Mouse (Mus musculus) embryonic facial prominence, embryonic 10.5 days (tissue): ENCODE results near the gene Tmem201. TPM values are rescaled to one million over a fixed set of nuclear protein-coding genes. Genes with fewer than 3 reads are reported as not detected.
"Not testable (repeated sequence)": the region's sequence is repeated elsewhere in the genome, so short reads cannot be mapped to it uniquely, and the experiment has no call there.

Source experiments
- DNase-seq: peaks from one replicate; pipeline ENCODE4 v3.0.0-alpha.2; 2017; ENCODE audit warnings: low spot score
- H3K27ac ChIP-seq: fragments of 300-500 bp; sonication (generic); replicated peaks from 2 replicates; pipeline ENCODE4 v1.5.1; 2016; ENCODE audit warnings: mild to moderate bottlenecking
- H3K27me3 ChIP-seq: fragments of 300-500 bp; sonication (generic); replicated peaks from 2 replicates; pipeline ENCODE4 v1.6.1; 2016; ENCODE audit warnings: low read depth, mild to moderate bottlenecking; ENCODE audit not compliant: poor library complexity, severe bottlenecking
- H3K36me3 ChIP-seq: fragments of 300-500 bp; sonication (generic); replicated peaks from 2 replicates; pipeline ENCODE4 v1.6.1; 2016; ENCODE audit warnings: mild to moderate bottlenecking, moderate library complexity
- H3K4me1 ChIP-seq: fragments of 300-500 bp; sonication (generic); 2 replicates; pipeline ENCODE4 v1.6.1; 2016
- H3K4me3 ChIP-seq: fragments of 300-500 bp; sonication (generic); 2 replicates; pipeline ENCODE4 v1.5.1; 2016; ENCODE audit warnings: mild to moderate bottlenecking, moderate library complexity
- H3K9me3 ChIP-seq: fragments of 300-500 bp; sonication (generic); 2 replicates; pipeline ENCODE4 v1.6.1; 2016; ENCODE audit warnings: mild to moderate bottlenecking
- WGBS: fragments of 180-500 bp; shearing (Covaris S2); methylation state at CpG from one replicate; pipeline ENCODE4 v1.1.7; 2016; 5-methylcytosine and 5-hydroxymethylcytosine counted together
- polyA plus RNA-seq: library from polyadenylated mRNA; unstranded; fragments of >200 nt; fragmentation: Nextera tagmentation; extraction: Ambion mirVana; gene quantifications from 2 replicates; pipeline ENCODE4 v1.2.1, GENCODE M21; 2016

Tmem201 gene
- polyA plus RNA-seq, 1 experiment from 2014 or later, result 46.7 TPM

DNA sequence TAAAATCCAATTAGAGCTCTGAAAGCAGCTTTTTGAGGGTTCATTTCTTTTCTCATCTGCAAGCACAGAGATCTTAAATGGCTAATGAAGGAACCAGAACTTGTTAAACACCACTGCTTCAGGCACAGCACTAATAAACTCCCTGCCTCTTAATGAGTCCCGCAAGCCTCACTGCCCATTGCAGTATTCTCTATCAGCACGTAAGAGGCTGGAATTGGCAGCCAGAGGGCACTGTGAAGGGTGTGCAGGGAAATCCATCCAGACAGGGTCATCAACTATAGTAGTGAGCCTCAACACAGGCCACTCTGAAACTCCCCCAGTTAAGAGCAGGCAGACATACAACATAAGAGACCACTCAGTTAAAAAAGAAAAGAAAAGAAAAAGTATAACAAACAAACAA lies 34.5 kb upstream of the Tmem201 start:
- no peak for DNase-seq

DNA sequence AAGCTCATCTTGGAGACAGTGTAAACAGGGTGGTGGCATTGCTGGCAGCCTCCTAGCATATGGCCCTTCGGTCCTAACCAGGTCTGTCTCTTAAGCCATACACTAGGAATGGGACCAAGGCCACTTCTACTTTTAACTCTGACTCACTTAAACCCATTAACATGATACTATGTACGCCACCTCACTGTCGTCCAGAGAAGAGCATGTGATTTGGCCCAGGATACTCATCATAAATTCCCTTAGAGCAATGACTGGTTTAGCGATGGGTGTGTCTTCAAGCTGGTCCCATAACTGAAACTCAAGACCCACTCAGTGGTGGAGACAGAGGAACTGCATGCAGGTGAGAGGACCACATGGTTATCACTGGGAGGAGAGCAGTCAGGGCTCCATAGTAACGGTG lies 27.4 kb upstream of the Tmem201 start:
- Histone ChIP-seq H3K9me3 (no peaks in the 10 kb centered on the region), H3K4me3 (no peak overlapping the region), H3K27ac (no peak overlapping the region), H3K36me3 (peaks cover 23% of the 10 kb centered on the region), H3K27me3 (no peaks in the 10 kb centered on the region), H3K4me1 (no peaks in the 10 kb centered on the region)
- DNase-seq, result no peak
- WGBS, result 92% methylated on average over 5 of the region's 5 CpGs

More for the DNA sequence above, 34.5 kb upstream of the Tmem201 start:
- Histone ChIP-seq H3K27ac (no peak overlapping the region), H3K36me3 (peaks cover 3% of the 10 kb centered on the region; the same call in 1 of the 2 replicates), H3K4me3 (no peak overlapping the region), H3K9me3 (no peaks in the 10 kb centered on the region), H3K27me3 (peaks cover 27% of the 10 kb centered on the region), H3K4me1 (peaks cover 29% of the 10 kb centered on the region)
- WGBS, result 13% methylated on average over 2 of the region's 2 CpGs

DNA sequence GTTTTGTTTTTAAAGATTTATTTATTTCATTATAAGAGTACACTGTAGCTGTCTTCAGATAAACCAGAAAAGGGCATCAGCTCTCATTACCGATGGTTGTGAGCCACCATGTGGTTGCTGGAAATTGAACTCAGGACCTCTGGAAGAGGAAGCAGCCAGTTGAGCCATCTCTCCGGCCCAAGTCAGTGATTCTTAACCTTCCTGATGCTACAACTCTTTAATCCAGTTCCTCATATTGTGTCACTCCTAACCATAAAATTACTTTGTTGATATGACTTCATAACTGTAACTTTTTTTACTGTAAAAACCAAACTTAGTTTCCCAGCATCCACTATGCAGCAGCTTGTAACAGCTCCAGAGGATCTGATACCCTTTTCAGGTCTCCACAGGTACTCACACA lies 25.5 kb upstream of the Tmem201 start:
- 88% methylated on average over 2 of the region's 2 CpGs for WGBS

DNA sequence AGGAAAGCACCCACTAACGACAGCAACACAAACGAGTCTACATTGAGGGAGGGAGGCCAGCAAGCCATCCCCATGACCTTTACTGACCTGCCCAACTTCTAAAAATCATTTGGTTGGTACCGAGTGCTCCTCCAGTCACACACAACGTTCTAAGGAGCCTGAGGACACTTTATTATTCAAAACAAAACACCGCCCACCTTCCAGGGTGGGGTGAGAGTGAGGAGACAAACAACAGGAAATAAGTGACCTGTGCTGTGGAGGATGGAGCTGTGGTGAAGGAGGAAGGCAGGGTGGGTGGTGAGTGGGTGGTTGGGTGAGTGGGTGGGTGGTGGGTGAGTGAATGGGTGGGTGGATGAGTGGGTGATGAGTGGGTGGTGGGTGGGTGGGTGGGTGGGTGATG lies 21.7 kb upstream of the Tmem201 start:
- H3K9me3 ChIP-seq, result no peaks in the 10 kb centered on the region
- peaks cover 56% of the 10 kb centered on the region for H3K36me3 ChIP-seq
- H3K4me3 ChIP-seq, result no peak overlapping the region
- no peaks in the 10 kb centered on the region for H3K4me1 ChIP-seq
- no peak overlapping the region for H3K27ac ChIP-seq
- H3K27me3 ChIP-seq, result no peaks in the 10 kb centered on the region
- no peak for DNase-seq
- 65% methylated on average over 5 of the region's 5 CpGs for WGBS

More for the DNA sequence above, 25.5 kb upstream of the Tmem201 start:
- Histone ChIP-seq H3K9me3 (no peaks in the 10 kb centered on the region), H3K4me1 (no peaks in the 10 kb centered on the region), H3K36me3 (peaks cover 35% of the 10 kb centered on the region), H3K27ac (no peak overlapping the region), H3K4me3 (no peak overlapping the region), H3K27me3 (no peaks in the 10 kb centered on the region)
- no peak for DNase-seq

DNA sequence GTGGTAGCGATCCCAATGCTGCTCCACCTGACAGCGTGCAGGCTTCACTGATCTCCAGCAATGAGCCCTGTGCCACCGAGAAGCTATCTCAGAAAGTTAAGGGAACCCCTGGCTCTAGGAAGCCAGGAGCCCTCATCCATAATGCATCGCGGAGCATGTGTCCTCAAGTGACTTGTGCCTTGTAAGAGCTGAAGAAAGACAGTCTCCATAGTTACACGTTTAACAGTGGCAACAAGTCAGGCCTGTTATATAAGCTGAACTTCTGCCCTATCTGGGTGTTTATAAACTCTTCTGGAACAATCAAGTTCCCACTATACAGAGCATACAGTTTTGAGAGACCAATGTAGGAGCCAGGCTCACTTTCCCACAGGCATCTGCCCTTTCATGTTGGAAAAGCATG lies 20.6 kb upstream of the Tmem201 start:
- DNase-seq, result no peak
- no peak overlapping the region for H3K4me3 ChIP-seq
- no peaks in the 10 kb centered on the region for H3K27me3 ChIP-seq
- whole genome bisulfite sequencing, result 89% methylated on average over 6 of the region's 6 CpGs
- no peaks in the 10 kb centered on the region for H3K9me3 ChIP-seq
- H3K27ac ChIP-seq, result no peak overlapping the region
- H3K36me3 ChIP-seq, result peaks cover 56% of the 10 kb centered on the region
- no peaks in the 10 kb centered on the region for H3K4me1 ChIP-seq

DNA sequence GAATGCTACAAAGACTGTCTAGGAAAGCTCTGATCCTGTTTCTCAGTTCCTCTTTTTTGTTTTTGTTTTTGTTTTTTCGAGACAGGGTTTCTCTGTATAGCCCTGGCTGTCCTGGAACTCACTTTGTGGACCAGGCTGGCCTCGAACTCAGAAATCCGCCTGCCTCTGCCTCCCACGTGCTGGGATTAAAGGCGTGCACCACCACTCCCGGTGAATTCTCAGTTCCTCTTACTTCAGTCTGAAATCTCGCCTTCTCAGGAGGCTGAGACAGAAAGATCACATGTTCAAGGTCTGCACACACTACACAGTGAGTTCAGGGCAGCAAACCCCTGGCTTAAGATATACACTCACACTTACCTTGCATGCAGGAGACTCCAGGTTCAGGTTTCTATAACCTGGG lies 18.7 kb upstream of the Tmem201 start:
- peaks cover 10% of the 10 kb centered on the region for H3K4me1 ChIP-seq
- WGBS, result 93% methylated on average over 7 of the region's 7 CpGs
- not testable (repeated sequence) for H3K27me3 ChIP-seq, H3K27ac ChIP-seq, H3K9me3 ChIP-seq, DNase-seq, H3K4me3 ChIP-seq
- H3K36me3 ChIP-seq, result peaks cover 51% of the 10 kb centered on the region

DNA sequence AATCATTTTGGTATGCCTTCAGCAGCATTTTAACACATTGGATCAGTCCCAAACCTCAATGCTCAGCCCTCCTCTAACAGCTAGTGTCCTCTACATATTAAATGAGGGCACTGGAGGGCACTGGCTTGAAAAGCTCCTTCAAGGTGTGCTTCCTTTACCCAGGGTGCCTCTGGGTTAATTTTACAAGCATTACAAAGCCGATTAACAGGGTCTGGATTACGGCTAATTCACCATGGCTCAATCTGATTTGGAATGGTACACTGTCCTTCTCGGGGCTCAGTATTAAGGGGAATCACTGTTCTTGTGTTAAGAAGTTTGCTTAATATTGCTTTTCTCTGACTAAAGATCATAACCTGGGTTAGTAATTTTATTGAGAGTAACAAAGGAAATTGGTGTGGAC lies 15.0 kb upstream of the Tmem201 start:
- 0 out of 2 replicates have a peak, but pooled peaks cover 4% of the 10 kb centered on the region for H3K27me3 ChIP-seq
- no peak for DNase-seq
- H3K9me3 ChIP-seq, result no peaks in the 10 kb centered on the region
- peaks cover 33% of the 10 kb centered on the region for H3K4me1 ChIP-seq
- H3K4me3 ChIP-seq, result no peak overlapping the region
- WGBS, result 65% methylated on average over 3 of the region's 3 CpGs
- peaks cover 29% of the 10 kb centered on the region for H3K36me3 ChIP-seq
- no peak overlapping the region for H3K27ac ChIP-seq

DNA sequence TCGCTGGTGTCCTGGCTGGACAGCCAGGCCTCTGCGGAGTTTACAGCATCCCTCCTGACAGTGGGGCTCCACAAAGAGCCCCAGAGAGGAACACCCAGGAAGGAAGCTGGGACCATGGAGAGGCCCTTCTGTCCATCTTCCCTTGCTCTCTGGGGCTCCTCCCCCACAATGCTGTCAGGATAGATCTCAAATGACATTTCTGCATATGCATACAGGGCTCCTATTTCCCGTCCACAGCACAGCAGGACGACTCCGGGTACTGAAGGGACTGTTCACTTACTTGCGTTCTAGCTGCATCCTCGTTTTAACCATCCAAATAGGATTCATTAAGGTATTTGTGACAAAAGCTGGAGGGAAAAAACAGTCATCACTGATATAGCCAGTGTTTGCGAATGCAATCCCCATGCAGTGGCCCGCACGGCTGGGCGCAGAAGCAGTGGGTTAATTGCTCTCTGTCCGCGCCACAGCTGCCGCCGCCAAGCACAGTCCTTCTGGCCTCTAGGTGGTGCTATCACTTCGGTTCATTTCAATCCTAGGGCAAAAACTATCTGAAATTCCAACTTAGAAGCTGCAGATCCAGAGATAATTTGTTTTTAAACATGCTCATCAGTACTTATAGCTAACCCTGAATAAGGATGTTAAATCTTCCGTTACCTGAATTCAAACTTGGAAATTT lies 14.4 kb upstream of the Tmem201 start:
- Histone ChIP-seq H3K27me3 (0 out of 2 replicates have a peak, but pooled peaks cover 4% of the 10 kb centered on the region), H3K4me3 (peak overlapping the region; percentile 25; the same call in 1 of the 2 replicates), H3K9me3 (no peaks in the 10 kb centered on the region), H3K4me1 (peaks cover 33% of the 10 kb centered on the region), H3K36me3 (peaks cover 23% of the 10 kb centered on the region), H3K27ac (0 out of 2 replicates have a peak overlapping the region, but pooled peaks have one; percentile 14)
- peak; percentile 73 for DNase-seq
- 28% methylated on average over 17 of the region's 17 CpGs for WGBS

DNA sequence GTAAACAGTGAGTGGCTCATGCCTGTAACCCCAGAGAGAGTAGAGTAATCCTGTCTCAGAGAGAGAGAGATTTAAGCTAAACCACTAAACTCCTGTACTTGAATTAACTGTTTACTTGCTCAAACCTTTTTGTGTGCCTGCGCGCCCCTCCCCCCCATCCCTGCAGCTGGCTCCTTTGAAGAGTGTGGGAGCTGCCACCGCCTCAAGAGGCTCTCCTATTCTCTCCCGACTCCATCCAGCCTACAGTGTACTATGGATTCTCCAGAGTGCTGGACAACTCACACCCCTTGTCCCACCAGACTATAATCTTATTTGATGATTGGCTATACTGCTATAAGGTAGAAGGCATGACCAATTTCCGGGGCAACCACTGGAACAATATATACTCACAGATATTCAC lies 12.8 kb upstream of the Tmem201 start:
- Histone ChIP-seq H3K4me1 (peaks cover 33% of the 10 kb centered on the region), H3K27me3 (0 out of 2 replicates have a peak, but pooled peaks cover 4% of the 10 kb centered on the region), H3K4me3 (no peak overlapping the region), H3K36me3 (peaks cover 21% of the 10 kb centered on the region), H3K9me3 (no peaks in the 10 kb centered on the region), H3K27ac (no peak overlapping the region)
- DNase-seq, result peak; percentile 42
- WGBS, result 41% methylated on average over 5 of the region's 5 CpGs

DNA sequence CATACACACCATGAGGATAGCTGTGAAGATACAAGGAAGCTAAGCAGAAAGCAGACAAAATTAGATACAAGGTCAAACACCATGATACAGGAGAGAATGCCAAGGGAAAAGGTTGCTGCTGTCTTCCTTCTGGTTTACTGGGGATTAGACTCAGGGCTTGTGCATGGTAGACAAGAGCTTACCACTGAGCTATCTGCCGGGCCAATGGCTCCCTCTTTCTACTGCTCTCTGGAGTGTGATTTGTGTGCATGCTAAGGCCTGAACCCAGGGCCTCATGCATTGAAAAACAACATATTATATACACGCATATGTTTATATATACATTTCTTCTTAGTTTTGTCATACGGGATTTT lies 11.8 kb upstream of the Tmem201 start:
- 89% methylated on average over 3 of the region's 3 CpGs for WGBS
- DNase-seq, result not testable (repeated sequence)

DNA sequence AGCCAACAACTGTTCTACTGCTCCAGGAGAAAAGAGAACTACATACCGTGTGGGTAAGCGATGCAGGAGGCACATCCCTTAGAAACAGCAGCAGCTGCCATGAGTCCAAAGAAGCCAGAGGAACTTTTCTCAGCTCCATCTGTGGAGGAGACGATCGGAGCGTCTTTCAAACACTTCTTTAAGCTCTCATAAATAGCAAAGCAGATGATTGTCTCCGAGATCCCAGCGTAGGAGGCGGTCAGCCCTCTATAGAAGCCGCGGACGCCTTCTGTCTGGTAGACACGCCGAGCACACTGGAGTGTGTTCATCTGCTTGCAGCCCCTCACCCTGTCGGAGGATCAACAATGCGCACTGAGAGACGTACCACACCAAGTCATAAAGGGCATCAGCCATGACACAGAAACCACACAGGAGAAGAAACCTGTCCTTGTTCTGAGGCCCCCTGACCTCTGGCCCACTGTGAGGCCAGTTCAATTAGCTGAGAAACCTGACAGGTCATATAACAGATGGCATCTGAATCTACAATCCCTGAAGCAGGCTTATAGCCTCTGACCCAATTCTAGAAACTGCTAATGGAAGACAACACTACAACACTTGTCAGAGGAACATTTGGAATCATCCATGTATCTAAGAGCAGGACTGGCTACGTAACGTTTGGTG lies 11.3 kb upstream of the Tmem201 start:
- Histone ChIP-seq H3K4me1 (peaks cover 33% of the 10 kb centered on the region), H3K36me3 (peaks cover 32% of the 10 kb centered on the region), H3K27me3 (0 out of 2 replicates have a peak, but pooled peaks cover 4% of the 10 kb centered on the region), H3K4me3 (no peak overlapping the region), H3K27ac (no peak overlapping the region), H3K9me3 (no peaks in the 10 kb centered on the region)
- no peak for DNase-seq
- WGBS, result 84% methylated on average over 18 of the region's 18 CpGs

More for the DNA sequence above, 11.8 kb upstream of the Tmem201 start:
- H3K27ac ChIP-seq, H3K4me3 ChIP-seq, H3K27me3 ChIP-seq, H3K9me3 ChIP-seq: not testable (repeated sequence)
- Histone ChIP-seq H3K36me3 (peaks cover 27% of the 10 kb centered on the region), H3K4me1 (peaks cover 33% of the 10 kb centered on the region)

DNA sequence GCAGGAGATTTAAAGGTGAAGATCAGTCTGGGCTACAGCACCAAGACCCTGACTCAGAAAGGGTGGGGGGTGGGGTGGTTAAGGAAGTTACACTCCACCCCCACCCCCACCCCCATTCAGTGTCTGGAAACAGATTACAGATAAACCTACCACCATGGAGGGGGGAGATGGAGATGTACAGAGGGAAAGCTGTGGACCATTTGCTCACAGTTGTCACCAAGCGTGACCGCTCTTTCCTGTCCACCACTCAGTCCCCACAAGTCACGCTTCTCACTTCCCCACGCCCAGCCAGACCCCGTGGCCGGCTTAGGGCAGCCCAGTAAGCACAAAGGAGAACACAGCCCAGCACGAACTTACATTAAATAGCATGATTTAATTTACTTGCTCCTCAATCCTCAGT lies 6.3 kb upstream of the Tmem201 start:
- Histone ChIP-seq H3K36me3 (peaks cover 55% of the 10 kb centered on the region), H3K9me3 (no peaks in the 10 kb centered on the region), H3K4me1 (peaks cover 5% of the 10 kb centered on the region; the same call in 1 of the 2 replicates), H3K4me3 (no peak overlapping the region), H3K27ac (no peak overlapping the region), H3K27me3 (no peaks in the 10 kb centered on the region)
- no peak for DNase-seq
- 83% methylated on average over 7 of the region's 7 CpGs for WGBS

DNA sequence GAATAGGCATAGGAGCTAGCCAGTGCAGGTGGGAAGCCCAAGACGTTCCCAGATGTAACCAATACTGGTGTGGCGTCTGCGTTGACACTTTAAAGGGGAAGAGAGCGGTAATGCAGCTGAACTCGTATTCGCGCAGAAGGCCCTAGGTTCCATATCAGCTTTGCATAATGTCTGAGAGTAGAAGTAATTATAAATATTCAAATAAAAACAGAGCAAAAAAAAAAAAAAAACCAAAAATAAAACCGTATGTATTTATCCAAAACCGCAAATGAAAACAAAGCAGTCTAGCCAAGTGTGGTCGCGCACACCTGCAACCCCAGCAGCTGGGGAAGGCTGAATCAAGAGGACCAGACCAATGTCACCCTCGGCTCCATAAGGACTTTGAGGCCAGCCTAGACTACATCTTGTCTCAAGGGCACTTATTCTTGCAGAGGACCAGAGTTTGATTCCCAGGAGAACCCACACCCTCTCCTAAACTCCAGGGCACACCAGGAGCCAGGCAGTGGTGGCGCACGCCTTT lies 4.2 kb upstream of the Tmem201 start:
- 94% methylated on average over 14 of the region's 14 CpGs for WGBS
- Histone ChIP-seq H3K27me3 (no peaks in the 10 kb centered on the region), H3K27ac (no peak overlapping the region), H3K4me1 (peaks cover 11% of the 10 kb centered on the region), H3K9me3 (no peaks in the 10 kb centered on the region), H3K36me3 (peaks cover 48% of the 10 kb centered on the region), H3K4me3 (no peak overlapping the region)
- DNase-seq, result no peak
